Mouse (Mus musculus) urinary bladder, postnatal 10 days (tissue): ENCODE measurements at regions not wholly inside any gene's neighbourhood (a gene's known extent, or its start where the extent isn't known, plus 50 kb on each side); places are given as distances from the start of the nearest gene placed in this dataset.

ENCODE experiments used
- DNase-seq: peaks from one replicate; pipeline ENCODE4 v3.0.0; 2022; ENCODE audit warnings: low spot score

DNA sequence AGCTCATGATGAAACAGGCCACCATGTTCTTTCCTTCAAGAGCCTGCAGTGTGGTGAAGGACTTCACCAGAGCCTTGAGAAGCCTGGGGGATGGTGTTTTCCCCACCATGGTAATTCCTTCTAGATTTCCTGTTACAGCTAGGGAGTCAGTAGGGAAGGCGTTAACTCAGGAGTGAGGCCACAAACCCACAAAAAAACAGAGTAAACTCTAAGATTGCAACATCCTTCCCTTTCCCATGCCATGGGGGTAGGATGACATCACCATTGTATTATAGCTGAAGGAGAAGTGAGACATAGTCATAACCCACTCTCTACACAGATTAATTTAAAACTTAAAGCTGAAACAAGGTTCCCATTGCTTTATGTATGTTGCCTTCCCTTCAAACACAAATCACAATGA, 218.7 kb upstream of the F930015N05Rik start:
- DNase-seq, result no peak

DNA sequence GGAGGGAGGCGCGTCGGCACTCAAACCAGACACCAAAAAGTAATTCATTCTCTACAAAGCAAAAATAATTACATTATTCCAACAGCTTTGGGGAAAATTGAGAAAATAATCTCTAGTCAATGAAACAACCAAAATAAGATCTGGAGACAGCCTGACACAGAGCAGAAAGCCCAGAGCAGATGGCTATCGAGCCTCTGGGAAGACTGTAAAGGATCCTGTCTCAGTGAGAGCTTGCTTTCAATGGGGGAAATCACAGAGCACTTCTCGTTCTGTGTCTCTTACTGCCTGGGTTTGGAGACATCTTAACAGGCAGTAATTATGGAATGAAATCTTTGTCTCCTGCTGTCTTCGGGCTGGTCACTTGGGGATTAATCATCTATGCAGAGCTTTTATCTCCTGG, 226.7 kb upstream of the F930015N05Rik start:
- no peak for DNase-seq

DNA sequence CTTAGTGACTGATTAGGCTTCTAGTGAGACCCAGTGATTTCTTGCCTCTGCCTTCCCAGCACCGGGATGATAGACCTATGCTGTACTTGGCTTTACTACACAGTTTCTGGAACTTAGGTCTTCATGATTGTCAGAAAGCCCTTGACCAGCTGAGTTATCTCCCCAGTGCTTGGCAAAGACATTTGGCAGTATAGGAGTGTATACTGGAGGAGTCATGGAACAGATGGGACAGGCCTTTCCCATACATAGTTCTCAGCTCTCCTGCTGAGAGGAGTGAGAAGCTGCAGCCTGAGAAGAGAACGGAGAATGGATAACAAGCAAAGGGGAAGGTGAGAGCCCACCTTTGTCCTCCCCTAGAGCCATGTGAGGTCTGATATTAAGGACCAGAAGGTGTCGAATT, 230.6 kb upstream of the F930015N05Rik start:
- DNase-seq, result no peak

DNA sequence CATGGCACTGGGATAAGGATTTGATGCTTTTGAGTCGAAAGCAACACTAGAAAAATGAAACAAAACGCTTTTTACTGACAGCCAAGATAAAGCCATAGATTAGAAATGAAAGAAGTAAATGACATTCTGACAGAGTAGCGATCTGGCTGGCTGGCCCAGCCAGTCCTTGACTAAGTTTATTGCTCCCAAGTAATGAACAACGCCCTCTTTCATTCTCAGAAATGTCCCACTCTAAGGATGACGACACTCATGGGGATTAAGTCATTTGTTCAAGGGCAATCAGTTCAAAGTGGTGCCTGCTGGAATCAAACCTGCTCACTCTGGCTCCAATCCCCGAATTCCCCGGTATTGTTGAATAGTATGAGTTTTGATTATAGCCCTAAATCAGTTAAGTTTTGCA, 231.1 kb upstream of the F930015N05Rik start:
- no peak for DNase-seq

DNA sequence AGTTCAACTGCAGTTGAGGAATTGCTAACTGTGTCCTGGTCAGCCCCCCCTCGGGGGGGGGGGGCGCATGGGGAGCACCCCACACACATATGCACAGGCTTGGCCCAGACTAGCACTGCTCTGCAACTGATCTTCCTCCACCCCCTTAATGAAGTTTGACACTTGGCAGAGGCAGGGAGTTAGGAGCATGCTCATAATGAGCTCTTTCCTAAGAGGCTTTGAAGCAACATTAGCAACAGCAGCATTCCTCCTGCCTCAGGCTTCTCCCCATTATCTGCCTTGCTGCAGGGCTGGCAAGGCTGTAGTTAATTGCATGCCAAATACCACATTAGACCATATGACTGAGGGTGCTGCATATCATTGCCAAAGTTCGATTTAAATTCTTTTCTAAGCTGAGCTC, 235.4 kb upstream of the F930015N05Rik start:
- no peak for DNase-seq

DNA sequence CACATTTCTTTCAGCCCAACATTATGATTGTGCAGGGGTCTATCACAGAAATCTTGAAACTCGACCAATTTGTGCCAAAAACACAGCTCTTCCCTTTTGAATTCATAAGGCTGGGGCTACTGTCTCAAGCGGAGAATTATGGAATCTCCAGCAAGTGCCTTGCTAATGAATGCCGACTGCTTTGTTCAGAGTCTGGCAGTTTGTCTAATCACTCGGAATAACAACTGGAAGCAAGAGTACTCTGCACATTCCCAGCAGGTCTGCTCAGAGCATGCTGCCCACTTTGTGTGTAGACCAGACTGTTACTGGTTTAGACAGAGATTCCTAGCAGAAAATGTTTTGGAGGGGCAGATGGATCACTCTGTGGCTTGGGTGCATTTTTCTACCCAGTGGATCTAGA, 237.1 kb upstream of the F930015N05Rik start:
- no peak for DNase-seq

DNA sequence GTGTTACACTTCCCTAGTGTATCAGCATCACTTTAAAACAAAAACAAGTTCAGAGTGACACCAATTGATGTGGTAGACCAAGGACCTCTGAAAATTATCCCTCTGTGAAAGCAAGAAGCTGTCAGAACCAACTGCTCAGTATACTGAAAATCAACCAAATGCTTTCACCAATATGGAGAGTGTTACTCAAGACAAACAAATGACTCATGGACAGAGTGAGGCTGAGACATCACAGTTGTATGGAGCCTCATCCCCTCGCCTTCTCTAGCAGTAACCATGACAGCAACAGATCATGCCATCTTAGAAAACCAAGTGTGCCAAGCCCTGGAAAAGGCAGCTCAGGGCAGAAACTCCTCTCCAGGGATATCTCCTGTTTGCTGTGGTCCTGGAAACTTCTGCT, 267.3 kb upstream of the F930015N05Rik start:
- no peak for DNase-seq

DNA sequence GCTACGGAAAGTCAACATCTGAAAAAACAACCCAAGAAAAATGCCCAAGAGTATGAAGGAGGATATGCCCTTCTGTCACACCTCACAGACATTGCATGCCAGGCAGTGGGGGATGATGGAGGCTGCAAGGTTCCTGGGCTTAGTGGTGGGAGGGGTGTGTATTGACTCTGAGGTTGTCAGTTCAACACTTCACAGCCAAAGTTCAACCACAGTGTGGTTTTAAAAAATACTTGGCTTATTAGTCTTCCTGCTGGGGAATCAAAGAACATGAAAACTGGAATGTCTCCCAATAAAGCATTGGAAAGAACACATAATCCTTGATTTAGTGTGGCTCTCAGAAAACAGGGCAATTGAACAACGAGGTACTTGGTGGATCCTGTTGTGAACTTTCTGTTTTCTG, 267.0 kb upstream of the Elac2 start:
- DNase-seq, result no peak

DNA sequence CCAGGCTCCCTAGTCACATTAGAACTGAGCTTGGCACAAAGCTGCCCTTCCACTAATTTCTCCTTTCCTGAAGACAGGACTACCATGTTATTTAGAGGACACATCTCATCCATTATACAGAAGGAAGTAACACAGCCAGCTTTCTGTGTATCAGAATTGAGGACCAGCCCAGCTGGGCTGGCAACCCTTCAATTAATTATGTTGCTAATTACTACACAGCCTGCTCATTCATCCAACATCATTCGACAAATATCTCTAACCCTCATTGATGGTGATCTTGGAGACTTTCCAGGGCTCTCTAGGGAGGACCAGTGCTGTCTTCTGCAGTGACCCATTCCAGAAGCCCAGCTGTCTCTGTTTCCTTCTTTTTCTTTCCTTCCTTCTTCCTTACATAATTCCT, 263.7 kb upstream of the Elac2 start:
- DNase-seq, result no peak

DNA sequence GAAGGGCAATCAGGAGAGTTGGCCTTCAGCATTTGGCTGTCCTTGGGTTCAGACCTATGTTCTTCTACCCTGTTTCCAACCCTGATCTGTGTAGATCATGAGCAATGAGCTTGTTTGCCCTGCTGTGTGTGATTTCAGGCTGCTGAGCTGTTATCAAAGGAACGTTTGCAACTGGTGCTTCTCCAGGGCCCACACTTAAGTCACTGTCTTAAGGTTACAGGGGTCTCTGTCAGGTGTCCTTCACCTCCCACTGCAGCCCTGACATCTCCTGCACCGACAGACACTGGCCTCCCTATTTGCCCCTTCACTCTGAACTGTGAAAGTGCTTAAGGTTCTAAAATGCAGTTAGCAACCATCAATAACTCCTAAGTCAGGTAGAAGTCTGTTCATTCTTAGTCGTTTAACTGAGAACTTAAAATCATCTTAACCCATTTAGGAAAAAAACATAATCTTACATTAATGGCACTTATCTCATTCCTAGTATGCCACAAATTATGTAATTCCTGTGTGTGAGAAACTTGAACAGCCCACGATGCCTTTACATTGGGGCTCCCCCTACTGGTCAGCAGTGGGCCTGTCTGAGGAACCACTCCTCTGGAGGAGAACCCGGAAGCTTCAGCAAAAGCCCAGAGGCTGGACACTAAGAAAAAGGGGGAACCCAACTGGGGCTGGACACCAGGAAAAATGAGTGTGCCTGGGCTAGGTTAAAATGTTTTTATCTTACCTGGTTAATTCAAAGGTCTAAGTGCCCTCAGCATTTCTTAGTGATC, 260.3 kb upstream of the Elac2 start:
- DNase-seq, result no peak

DNA sequence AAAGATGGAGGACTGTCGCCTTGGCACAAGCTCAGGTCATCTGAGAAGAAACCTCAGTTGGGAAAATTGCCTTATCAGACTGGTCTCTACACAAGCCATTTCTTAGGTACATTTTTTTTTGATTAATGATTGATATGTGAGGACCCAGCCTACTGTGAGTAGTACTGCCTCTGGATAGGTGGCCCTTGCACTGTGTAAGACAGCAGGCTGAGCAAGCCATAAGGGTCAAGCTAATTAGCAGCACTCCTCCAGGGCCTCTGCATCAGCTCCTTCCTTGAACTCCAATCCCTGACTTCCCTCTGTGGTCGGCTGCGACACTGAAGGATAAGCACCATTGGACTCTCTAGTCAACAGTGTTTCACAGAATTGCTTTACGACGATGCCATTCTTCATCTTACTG, 252.6 kb upstream of the Elac2 start:
- no peak for DNase-seq

DNA sequence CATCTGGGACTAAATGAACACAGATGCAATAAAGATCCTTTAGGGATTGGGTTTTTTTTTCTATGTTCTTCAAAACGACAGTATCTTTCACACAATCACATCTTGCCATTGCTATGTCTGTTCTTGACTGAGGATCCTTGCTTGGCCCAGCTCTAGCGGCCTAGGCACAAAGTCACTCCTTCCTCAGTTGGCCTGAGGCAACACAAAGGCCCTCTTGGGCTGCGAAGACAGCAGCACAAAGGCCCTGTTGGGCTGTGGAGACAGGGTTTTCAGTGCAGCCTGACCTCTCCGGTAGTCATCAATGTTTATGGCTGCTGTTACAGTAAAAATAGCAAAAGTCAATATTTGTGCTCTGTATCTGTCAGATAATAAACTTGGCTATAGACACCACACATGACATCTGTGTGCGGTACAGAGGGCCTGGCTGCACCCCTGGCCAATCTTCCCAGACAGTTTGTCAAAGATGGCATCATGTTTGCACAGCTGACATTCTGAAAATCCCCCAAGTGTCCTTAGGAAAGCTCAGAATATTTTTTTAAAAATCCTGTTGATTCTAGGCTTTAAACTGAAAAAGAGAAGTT, 250.9 kb upstream of the Elac2 start:
- DNase-seq, result no peak

DNA sequence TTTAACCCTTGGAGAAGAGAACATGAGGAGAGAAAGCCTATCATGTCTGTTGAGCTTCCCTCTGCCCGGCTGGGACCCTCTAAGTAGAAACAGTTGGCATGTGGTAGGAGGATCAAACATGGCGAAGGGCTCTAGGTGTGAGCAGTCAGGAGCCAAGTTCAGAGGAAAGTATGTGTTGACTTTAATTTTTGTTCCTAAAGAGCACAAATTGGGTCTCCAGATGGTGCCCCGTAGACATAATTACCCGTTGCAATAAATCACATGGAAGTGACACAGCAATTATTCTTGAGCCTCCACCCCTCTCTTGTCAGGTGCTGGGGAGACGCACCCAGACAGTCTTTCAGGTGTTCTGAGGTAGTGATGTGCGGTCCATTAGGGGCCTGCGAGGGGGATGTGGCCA, 239.9 kb upstream of the Elac2 start:
- DNase-seq, result no peak

DNA sequence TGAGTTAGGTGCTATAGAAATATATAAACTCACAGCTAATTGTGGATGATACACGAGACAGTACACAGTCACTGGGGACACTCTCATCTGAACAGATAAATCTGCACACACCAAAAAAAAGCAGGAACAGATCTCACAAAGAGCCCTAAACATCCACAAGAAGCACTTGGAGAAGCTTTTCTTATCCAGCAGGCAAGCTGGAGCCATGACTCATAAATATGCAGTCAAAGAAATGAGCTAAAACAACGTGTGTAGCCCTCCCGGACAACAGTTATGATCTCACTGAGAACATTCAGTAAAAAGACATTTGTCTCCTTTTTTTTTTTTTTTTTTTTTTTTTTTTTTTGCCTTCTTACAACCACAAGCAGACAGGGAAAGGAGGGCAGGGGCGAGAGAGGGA, 235.1 kb upstream of the Elac2 start:
- DNase-seq, result no peak

DNA sequence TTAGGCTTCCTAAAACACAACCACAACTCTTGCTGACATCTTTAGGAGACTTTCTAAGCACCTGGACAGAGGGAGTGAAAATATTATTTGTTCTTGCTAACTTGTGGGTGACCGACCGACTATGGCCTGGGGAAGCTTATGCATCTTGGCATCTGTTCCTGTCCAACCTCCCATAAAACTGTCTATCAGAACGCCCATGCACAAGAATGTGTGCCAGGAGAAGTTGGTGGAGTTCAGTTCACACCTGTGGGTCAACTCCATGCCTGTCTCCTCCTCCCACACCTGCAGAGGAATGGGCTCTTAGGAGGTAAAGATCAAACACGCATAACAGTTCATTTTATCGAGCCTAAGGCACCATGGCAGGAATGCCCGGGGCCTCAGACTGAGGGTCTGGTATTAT, 232.7 kb upstream of the Elac2 start:
- DNase-seq, result no peak

DNA sequence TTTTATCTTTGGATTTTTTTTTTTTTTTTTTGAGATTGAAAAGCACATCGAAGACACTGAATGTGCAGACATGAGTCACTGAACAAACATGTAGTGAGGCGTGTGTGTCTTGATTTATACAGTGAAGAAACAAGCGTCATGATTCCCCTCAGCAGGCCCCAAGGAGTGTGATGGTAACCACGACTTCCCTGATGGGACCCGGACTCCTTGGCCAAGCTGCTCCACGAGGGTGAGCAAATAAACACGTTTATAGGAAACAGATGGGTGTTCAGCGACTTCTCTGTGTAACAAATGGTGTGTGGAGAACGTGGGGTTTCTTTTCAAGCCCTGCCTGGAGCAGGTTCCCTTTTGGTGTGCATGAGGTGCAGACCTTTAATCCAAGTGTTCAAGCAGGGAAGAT, 228.9 kb upstream of the Elac2 start:
- no peak for DNase-seq

DNA sequence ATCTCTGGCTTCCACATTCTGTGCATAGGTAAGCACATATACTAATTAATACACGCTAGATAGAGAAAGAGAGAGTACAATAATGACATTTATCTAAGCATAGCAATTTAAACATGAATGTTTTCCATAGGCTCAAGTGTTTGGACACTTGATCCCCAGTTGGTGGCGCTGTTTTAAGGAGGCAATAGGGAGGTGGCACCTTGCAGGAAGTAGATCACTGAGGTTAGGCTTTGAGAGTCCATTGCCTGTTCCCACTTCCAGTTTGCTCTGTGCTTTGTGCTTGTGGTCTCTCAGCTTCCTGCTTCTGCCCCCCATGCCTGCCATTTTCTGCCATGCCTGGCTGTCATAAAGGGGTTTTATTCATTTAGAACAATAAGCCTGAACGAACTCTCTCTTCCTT, 226.5 kb upstream of the Elac2 start:
- DNase-seq, result no peak

DNA sequence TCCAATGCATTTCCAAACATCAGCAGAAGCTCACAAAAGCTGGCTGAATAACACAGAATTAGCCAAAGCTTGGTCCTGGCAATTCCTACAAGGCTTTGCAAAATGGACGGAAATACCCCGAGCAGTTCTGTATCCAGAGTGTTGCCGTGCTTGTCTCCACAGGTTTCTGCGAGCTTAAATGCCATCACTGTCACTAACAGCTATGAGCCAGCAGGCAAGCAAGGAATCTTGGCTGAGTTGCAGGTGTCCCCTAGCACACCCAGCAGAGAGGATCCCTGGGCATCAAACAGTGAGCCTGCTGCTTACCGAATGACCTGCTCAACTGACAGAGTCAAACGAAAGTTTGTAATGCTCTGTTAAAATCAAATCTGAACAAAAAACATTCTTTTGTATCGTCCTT, 226.0 kb upstream of the Elac2 start:
- no peak for DNase-seq

DNA sequence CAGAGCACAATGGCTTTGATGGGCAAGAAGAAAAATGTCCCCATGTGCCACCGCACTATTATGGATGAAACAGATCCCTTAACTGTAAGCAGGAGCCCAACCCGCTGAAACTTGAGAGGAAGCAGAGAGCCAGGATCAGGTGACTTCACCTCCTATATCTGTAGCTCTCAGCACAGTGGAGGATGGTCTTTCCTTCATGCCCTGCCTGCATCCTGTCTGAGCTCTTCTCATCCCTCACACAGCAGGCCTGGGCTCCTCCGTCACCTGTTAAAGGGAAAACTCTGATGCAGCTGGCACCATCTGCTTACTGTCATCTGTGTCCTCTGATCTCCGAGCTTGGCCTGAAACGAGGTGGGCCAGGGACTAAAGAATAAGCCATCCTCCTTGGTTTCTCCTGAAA, 224.8 kb upstream of the Elac2 start:
- DNase-seq, result no peak

DNA sequence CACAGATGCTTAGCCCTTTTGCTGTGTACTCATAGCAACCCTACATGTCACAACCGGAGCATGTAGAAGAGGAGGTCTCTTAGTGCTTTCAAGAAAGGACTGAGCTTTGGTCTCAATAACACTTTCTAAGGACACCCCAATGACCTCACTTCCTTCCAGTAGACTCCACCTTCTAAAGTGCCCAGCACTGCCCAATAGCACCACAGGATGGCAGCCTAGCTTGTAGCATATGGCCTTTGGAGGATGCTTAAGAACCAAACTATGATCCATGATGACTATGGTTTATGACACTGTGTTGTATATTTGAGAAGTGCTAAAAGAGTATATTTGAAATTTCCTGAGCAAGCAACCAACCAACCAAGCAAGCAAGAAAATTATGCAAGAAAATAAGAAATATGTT, 223.3 kb upstream of the Elac2 start:
- no peak for DNase-seq

DNA sequence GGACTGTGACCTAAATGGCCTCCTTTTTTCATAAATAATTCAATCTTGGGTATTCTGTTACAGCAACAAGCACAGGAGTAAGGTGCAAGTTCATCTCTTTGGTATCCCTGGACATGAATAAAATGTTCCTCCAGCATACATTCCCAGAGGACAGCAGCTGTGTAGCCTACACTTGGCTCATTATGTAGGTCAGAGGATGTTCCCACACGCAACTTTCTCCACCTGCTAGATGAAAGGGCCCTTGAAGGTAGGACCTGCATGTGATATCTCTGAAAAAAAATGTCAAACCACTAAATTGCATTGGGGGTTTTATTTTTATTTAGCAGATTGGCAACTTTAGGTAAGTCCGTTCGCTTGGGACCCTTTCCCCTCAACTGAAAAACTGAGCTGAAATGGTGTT, 218.2 kb upstream of the Elac2 start:
- no peak for DNase-seq

DNA sequence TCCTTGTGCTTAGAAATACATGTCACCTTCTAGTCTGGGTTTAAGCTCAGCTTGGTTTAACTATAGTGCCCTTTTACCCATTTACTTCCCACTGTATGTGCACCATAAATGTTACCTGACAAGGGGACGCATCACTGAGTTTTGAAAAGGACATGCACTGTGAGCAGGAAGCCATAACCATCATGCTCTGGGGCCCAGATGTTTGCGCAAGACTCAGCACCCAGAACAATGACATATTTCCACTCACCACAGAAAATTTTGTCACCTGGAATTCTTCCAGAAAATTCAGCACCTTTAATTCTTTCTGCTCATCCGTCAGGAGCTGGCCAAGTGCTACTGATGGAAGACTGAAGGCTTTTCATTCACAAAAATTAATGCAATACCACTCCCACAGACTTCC, 216.1 kb upstream of the Elac2 start:
- no peak for DNase-seq

DNA sequence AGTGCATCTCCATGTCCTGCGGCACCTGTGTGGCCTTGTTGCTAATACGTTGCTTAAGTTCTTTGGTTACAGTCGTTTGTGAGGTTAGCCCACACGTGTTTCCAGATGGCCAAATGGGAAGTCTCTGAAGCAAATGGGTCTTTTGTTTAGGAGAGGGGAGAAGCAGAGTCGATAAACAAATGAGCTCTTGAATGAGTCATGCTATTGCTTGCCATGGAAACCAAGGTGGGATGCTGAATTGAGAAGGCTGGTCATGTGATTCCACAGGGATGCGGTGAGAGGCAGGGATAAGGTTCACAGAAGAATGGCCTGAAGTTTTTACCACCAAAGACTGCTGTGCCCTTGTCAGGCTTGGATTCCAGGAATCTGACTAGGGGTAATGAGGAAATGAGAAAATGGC, 214.8 kb upstream of the Elac2 start:
- no peak for DNase-seq

DNA sequence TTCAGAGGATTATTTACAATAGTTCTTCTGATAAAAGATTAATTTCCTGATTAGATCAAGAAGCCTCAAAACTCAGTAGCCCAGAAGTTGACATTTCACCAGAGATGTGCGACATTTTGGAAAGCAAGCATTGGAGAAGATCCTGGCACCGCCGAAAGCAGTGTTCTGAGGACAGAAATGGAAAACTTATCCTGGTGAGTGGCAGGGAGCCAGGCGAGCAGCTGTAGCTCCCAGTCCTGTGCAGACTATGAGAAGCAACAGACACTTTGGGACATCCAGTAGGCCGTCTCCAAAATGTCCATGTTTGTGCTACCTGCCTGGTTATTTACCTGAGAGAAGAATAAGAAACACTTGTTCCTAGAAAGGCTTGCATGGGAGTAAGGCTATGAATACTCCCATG, 202.1 kb upstream of the Elac2 start:
- DNase-seq, result no peak
